ENCODE assay signal across 16 mouse cellular contexts in genomic region chr16:96872799-96873198, GRCm38 (mm10).
DNase-seq lines count a peak whose midpoint lies in the region.
"Had no signal": no experiment of that assay in that cellular context is flagged by ENCODE, and none has a peak within 500 bp of the region (broad histone marks: within the 10 kb centered on the region; RNA-seq: fewer than 3 reads in every experiment).

No protein-coding gene starts in this region.

- H3K4me1 ChIP-seq in midbrain, embryonic 10.5 days = peaks cover 18% of the 10 kb centered on the region
- H3K4me1 ChIP-seq: liver, embryonic 13.5 days had no signal

- H3K27me3 ChIP-seq in midbrain, embryonic 10.5 days (ENCODE audit: low read depth, poor library complexity, severe bottlenecking) = 0 out of 2 replicates have a peak, but pooled peaks cover 8% of the 10 kb centered on the region
- H3K27me3 ChIP-seq: heart, embryonic 13.5 days; liver, embryonic 13.5 days had no signal

- no peak overlapping the region for H3K4me3 ChIP-seq in midbrain, embryonic 10.5 days
- H3K4me3 ChIP-seq: heart, embryonic 13.5 days; limb, embryonic 10.5 days; liver, embryonic 13.5 days had no signal

- H3K36me3 ChIP-seq in midbrain, embryonic 10.5 days = no peaks in the 10 kb centered on the region
- H3K36me3 ChIP-seq: G1E; heart, embryonic 13.5 days; limb, embryonic 10.5 days; liver, embryonic 13.5 days had no signal

- peak; percentile 31 for DNase-seq in 3T3-L1 (ENCODE audit: low read depth, low spot score)
- peak; percentile 42 for DNase-seq in embryo, embryonic 11 days
- peak; percentile 14 for DNase-seq in forelimb bud, embryonic 11.5 days (ENCODE audit: low read depth, low spot score)
- DNase-seq in midbrain, embryonic 10.5 days (ENCODE audit: low spot score) = peak; percentile 21
- DNase-seq in frontal cortex, postnatal 36 days (ENCODE audit: low spot score in 2 of 2) = no peak
- DNase-seq in c-Kit-positive CD71-positive TER-119-positive erythroid progenitor cells, embryonic 14.5 days (ENCODE audit: low spot score) = no peak
- no peak for DNase-seq in urinary bladder, postnatal 4 days (ENCODE audit: low spot score in 2 of 2)
- DNase-seq in cerebellum, postnatal 14 days = no peak
- DNase-seq: adrenal gland, postnatal 10 days; gastrocnemius, postnatal 25 days; liver, embryonic 13.5 days; lung, postnatal 14 days; thymus, adult 2 months had no signal

- H3K27ac ChIP-seq in midbrain, embryonic 10.5 days (replicated peaks) = no peak overlapping the region
- H3K27ac ChIP-seq: heart, embryonic 13.5 days; limb, embryonic 10.5 days; liver, embryonic 13.5 days had no signal

- 40% methylated on average over 7 of the region's 7 CpGs for WGBS in midbrain, embryonic 10.5 days

- H3K9me3 ChIP-seq in midbrain, embryonic 10.5 days (replicated peaks) = no peaks in the 10 kb centered on the region
- H3K9me3 ChIP-seq: G1E; heart, embryonic 13.5 days; limb, embryonic 10.5 days; liver, embryonic 13.5 days had no signal

Comparison
In these comparisons a context has a peak if more than half of its experiments do, and no peak if none do; other contexts are left out.
1. DNase-seq: peak in 3T3-L1 (single experiment), embryo, embryonic 11 days (single experiment), forelimb bud, embryonic 11.5 days (single experiment) and midbrain, embryonic 10.5 days (single experiment); none in frontal cortex, postnatal 36 days (0 of 2), c-Kit-positive CD71-positive TER-119-positive erythroid progenitor cells, embryonic 14.5 days (single experiment), urinary bladder, postnatal 4 days (0 of 2) and cerebellum, postnatal 14 days (0 of 2).